Mouse (Mus musculus) central nervous system, embryonic 18 days (tissue): ENCODE data around the gene Plxnb1. TPM values are rescaled to one million over a fixed set of nuclear protein-coding genes. Genes with fewer than 3 reads are reported as not detected.

Experiments
- polyA plus RNA-seq: library from polyadenylated mRNA; depleted of rRNA; stranded (reverse); fragments of >200 nt; gene quantifications from 2 replicates; pipeline ENCODE4 v1.2.3, GENCODE M21; 2012; rRNA removed

Gene Plxnb1
- 39.4 and 42.9 TPM in 2 replicates for polyA plus RNA-seq

GRCm38 (mm10) chr9:109095137-109095982 lies at the start of gene Plxnb1:
TSS of gene Plxnb1 (plus strand) at chr9:109095389.

GRCm38 (mm10) chr9:109059136-109059903 lies 35.9 kb upstream of the Plxnb1 start, which contains the start of gene Trex1:
TSS of gene Trex1 (minus strand) at chr9:109059734.

GRCm38 (mm10) chr9:109073661-109074573 lies 21.3 kb upstream of the Plxnb1 start, which contains the start of gene Atrip:
TSS of gene Atrip (minus strand) at chr9:109074124.

GRCm38 (mm10) chr9:109082124-109082800 lies 12.9 kb upstream of the Plxnb1 start, which contains the start of the genes Ccdc51 and Tma7:
TSS of gene Ccdc51 (plus strand) at chr9:109082493.
TSS of gene Tma7 (minus strand) at chr9:109082587.

GRCm38 (mm10) chr9:109161941-109162340 lies 66.8 kb downstream of the Plxnb1 start, which contains the start of gene Fbxw21:
TSS of gene Fbxw21 (minus strand) at chr9:109162041.

Other genes starting within 250 kb of the Plxnb1 start
- gene Slc26a6, start 242.1 kb upstream of the Plxnb1 start, polyA plus RNA-seq = 22.6 and 24.0 TPM in 2 replicates
- 0.43 and 0.45 TPM in 2 replicates for gene Tmem89, start 180.8 kb upstream of the Plxnb1 start, polyA plus RNA-seq
- 354 and 371 TPM in 2 replicates for gene Uqcrc1, start 158.8 kb upstream of the Plxnb1 start, polyA plus RNA-seq
- 4.7 and 4.9 TPM in 2 replicates for gene Col7a1, start 141.8 kb upstream of the Plxnb1 start, polyA plus RNA-seq
- gene Ucn2, start 109.4 kb upstream of the Plxnb1 start, polyA plus RNA-seq = 0.25 and 0.28 TPM in 2 replicates
- gene Pfkfb4, start 103.6 kb upstream of the Plxnb1 start, polyA plus RNA-seq = 35.4 and 39.6 TPM in 2 replicates
- 58.5 and 82.4 TPM in 2 replicates for gene Shisa5, start 56.8 kb upstream of the Plxnb1 start, polyA plus RNA-seq
- gene Trex1, start 35.7 kb upstream of the Plxnb1 start, polyA plus RNA-seq = 34.6 and 40.3 TPM in 2 replicates
- 38.5 and 43.7 TPM in 2 replicates for gene Atrip, start 21.3 kb upstream of the Plxnb1 start, polyA plus RNA-seq
- 9.2 and 10.1 TPM in 2 replicates for gene Ccdc51, start 12.9 kb upstream of the Plxnb1 start, polyA plus RNA-seq
- gene Tma7, start 12.8 kb upstream of the Plxnb1 start, polyA plus RNA-seq = 244 and 257 TPM in 2 replicates
- gene Fbxw21, start 66.7 kb downstream of the Plxnb1 start, polyA plus RNA-seq = not detected in 2 replicates
- 0.12 and 0.13 TPM in 2 replicates for gene Fbxw13, start 100.6 kb downstream of the Plxnb1 start, polyA plus RNA-seq
- gene Fbxw20, start 139.4 kb downstream of the Plxnb1 start, polyA plus RNA-seq = not detected in 2 replicates
- gene Fbxw14, start 192.3 kb downstream of the Plxnb1 start, polyA plus RNA-seq = not detected in 2 replicates
- not detected in 2 replicates for gene Fbxw28, start 244.3 kb downstream of the Plxnb1 start, polyA plus RNA-seq